Mouse (Mus musculus): ENCODE measurements around the gene Gm44596. TPM values are rescaled to one million over a fixed set of nuclear protein-coding genes. Genes with fewer than 3 reads are reported as not detected.

The Gm44596 gene
- total and polyA plus RNA-seq, 3 experiments: not detected

DNA sequence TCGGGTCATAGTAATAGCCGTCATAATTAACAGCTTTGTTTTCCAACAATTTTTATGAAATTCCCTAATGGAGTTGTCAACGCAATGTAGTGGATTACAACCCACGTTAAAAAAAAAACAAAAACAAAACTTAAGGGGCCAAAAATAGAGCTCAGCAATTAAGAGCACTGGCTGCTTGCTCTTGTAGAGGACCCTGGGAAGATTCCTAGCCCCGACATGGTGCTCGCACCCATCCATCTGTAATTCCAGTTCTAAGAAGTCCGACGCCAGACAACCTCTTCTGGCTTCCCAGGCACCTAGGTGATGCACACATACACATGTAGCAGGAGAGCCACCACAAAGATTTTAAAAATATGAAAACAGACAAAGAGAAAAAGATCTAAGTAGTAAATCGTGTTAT, 49.7 kb downstream of the Gm44596 start:
- Histone ChIP-seq H3K4me3 (peak overlapping the region; percentile 81), H3K36me3 (ENCODE audit: control insufficient read depth, insufficient read depth, low read length) (no peaks in the 10 kb centered on the region), H3K4me1 (ENCODE audit: control insufficient read depth, insufficient read depth, low read length) (peaks cover 2% of the 10 kb centered on the region), H3K9ac (ENCODE audit: low read depth, low read length) (no peak overlapping the region), H3K27ac (peak overlapping the region; percentile 100), H3K27me3 (ENCODE audit: control insufficient read depth, insufficient read depth, low read length) (no peaks in the 10 kb centered on the region), H3K79me2 (replicated peaks; ENCODE audit: control insufficient read depth, insufficient read depth, low read length) (no peaks in the 10 kb centered on the region)
- TF ChIP-seq CTCF (IDR thresholded peaks at IDR 0.05) (no peak), EP300 (IDR thresholded peaks at IDR 0.05; ENCODE audit: insufficient read depth, low read depth, low read length) (no peak), POLR2A (IDR thresholded peaks at IDR 0.05; ENCODE audit: insufficient read depth, low read depth, low read length) (no peak)
- intact Hi-C loops (cut with DNase I): no loop called here
- WGBS: 18% methylated on average over 9 of the region's 9 CpGs
- DNase-seq: no peak

DNA sequence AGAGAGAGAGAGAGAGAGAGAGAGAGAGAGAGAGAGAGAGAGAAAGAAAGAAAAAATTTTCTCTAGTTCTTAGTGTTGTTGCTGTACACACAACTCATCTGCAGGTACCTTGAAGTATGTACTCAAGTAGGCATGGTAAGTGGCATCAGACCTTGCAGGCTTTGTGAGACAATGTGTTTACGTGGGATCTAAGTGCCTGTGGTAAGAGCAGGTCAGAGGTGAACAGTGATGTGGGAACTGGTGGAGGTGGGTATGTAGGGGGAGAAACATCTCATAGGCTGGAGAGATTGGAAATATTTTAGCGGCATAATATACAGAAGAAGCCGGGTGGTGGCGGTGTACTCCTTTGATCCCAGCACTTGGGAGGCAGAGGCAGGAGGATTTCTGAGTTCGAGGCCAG, 52.3 kb downstream of the Gm44596 start:
- WGBS: 93% methylated on average over 5 of the region's 5 CpGs
- intact Hi-C loops (cut with DNase I): no loop called here

DNA sequence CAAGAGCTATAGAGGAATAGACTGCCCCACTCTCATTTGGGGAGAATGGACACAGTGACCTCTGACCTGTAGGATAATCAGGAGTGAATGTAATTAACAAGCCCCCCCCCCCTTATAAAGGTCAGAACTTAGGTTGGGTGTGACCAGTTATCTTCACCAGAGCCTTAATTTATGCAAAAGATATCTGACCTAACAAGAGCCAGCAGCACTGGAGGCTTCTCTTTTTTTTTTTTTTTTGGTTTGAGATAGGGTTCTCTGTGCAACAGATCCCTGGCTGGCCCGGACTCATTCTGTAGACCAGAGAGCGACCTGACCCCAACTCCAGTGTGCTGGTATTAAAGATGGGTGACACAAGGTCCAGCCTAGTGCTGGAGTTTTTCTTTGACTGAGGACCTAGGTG, 54.0 kb downstream of the Gm44596 start:
- intact Hi-C loops (cut with DNase I): no loop called here
- Histone ChIP-seq H3K27me3 (ENCODE audit: control insufficient read depth, insufficient read depth, low read length) (no peaks in the 10 kb centered on the region), H3K79me2 (replicated peaks; ENCODE audit: control insufficient read depth, insufficient read depth, low read length) (no peaks in the 10 kb centered on the region), H3K9ac (ENCODE audit: low read depth, low read length) (no peak overlapping the region), H3K27ac (no peak overlapping the region), H3K36me3 (ENCODE audit: control insufficient read depth, insufficient read depth, low read length) (peaks cover 7% of the 10 kb centered on the region), H3K4me1 (ENCODE audit: control insufficient read depth, insufficient read depth, low read length) (peaks cover 7% of the 10 kb centered on the region), H3K4me3 (no peak overlapping the region)
- DNase-seq: no peak
- 89% methylated on average over 2 of the region's 2 CpGs for WGBS
- TF ChIP-seq CTCF (IDR thresholded peaks at IDR 0.05): no peak

More for the DNA sequence above, 52.3 kb downstream of the Gm44596 start:
- Histone ChIP-seq H3K27ac (no peak overlapping the region), H3K79me2 (replicated peaks; ENCODE audit: control insufficient read depth, insufficient read depth, low read length) (no peaks in the 10 kb centered on the region), H3K9ac (ENCODE audit: low read depth, low read length) (no peak overlapping the region), H3K4me1 (ENCODE audit: control insufficient read depth, insufficient read depth, low read length) (peaks cover 3% of the 10 kb centered on the region), H3K27me3 (ENCODE audit: control insufficient read depth, insufficient read depth, low read length) (no peaks in the 10 kb centered on the region), H3K36me3 (ENCODE audit: control insufficient read depth, insufficient read depth, low read length) (peaks cover 3% of the 10 kb centered on the region; the same call in 1 of the 2 replicates), H3K4me3 (no peak overlapping the region)
- no peak for DNase-seq
- TF ChIP-seq POLR2A (IDR thresholded peaks at IDR 0.05; ENCODE audit: insufficient read depth, low read depth, low read length) (no peak), EP300 (IDR thresholded peaks at IDR 0.05; ENCODE audit: insufficient read depth, low read depth, low read length) (no peak), CTCF (IDR thresholded peaks at IDR 0.05) (no peak)

DNA sequence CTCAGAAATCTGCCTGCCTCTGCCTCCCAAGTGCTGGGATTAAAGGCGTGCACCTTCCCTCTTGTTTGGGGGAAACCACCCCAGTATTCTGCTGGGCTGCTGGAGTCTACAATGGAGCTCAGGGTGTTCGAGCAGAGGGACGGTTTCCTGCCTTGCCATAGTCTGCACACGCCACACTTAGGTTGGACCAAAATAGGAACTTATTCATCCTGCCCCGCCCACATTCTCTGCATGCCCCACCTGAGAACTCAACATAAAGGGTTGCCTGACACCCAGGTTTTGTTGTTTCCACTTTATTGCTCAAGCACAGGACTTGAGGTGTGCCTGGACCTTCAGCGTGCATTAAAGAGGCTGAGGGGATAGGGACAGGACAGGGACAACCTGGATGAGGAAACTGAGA, 54.5 kb downstream of the Gm44596 start:
- peaks cover 7% of the 10 kb centered on the region for H3K4me1 ChIP-seq (ENCODE audit: control insufficient read depth, insufficient read depth, low read length)
- WGBS: 59% methylated on average over 6 of the region's 6 CpGs
- no peak overlapping the region for H3K27ac ChIP-seq
- TF ChIP-seq CTCF (IDR thresholded peaks at IDR 0.05): no peak
- TF ChIP-seq EP300 (IDR thresholded peaks at IDR 0.05; ENCODE audit: insufficient read depth, low read depth, low read length): no peak
- TF ChIP-seq POLR2A (IDR thresholded peaks at IDR 0.05; ENCODE audit: insufficient read depth, low read depth, low read length): no peak
- H3K27me3 ChIP-seq (ENCODE audit: control insufficient read depth, insufficient read depth, low read length): no peaks in the 10 kb centered on the region
- intact Hi-C loops (cut with DNase I): no loop called here
- no peak overlapping the region for H3K4me3 ChIP-seq
- no peaks in the 10 kb centered on the region for H3K79me2 ChIP-seq (replicated peaks; ENCODE audit: control insufficient read depth, insufficient read depth, low read length)
- DNase-seq: no peak
- H3K9ac ChIP-seq (ENCODE audit: low read depth, low read length): no peak overlapping the region
- H3K36me3 ChIP-seq (ENCODE audit: control insufficient read depth, insufficient read depth, low read length): peaks cover 10% of the 10 kb centered on the region

DNA sequence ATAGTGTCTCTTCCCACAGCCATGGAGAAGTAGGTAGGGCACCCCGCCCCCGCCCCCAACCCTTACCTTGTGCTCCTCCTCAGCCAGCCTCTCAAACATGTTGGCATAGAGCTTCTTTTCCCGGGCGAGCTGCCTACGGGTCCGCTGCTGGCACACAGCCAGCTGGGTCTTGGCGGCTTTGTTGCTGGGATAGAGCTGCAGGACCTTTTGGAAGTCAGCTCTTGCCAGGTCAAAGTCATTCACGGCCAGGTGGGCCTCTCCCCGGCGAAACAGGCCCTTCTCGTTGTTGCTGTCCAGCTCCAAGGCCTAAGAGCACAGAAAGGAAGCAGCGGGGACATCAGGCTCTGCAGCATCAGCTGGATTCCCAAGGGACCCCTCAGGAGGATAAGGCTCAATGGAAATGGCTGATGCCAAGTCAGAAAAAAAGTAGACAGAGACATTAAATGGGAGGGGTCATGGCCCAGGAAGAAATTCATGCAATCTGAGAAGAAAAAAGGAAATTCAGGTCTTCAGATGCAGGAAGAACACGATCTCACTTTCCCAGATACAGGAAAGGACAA, 57.1 kb downstream of the Gm44596 start:
- Histone ChIP-seq H3K4me3 (no peak overlapping the region), H3K4me1 (ENCODE audit: control insufficient read depth, insufficient read depth, low read length) (peaks cover 17% of the 10 kb centered on the region), H3K79me2 (replicated peaks; ENCODE audit: control insufficient read depth, insufficient read depth, low read length) (no peaks in the 10 kb centered on the region), H3K9ac (ENCODE audit: low read depth, low read length) (0 out of 2 replicates have a peak overlapping the region, but pooled peaks have one; percentile 8), H3K27ac (no peak overlapping the region; the same call in 1 of the 2 replicates), H3K27me3 (ENCODE audit: control insufficient read depth, insufficient read depth, low read length) (no peaks in the 10 kb centered on the region), H3K36me3 (ENCODE audit: control insufficient read depth, insufficient read depth, low read length) (peaks cover 17% of the 10 kb centered on the region)
- TF ChIP-seq POLR2A (IDR thresholded peaks at IDR 0.05; ENCODE audit: insufficient read depth, low read depth, low read length): no peak
- no peak for TF ChIP-seq CTCF (IDR thresholded peaks at IDR 0.05)
- no peak for TF ChIP-seq EP300 (IDR thresholded peaks at IDR 0.05; ENCODE audit: insufficient read depth, low read depth, low read length)
- 29% methylated on average over 13 of the region's 13 CpGs for WGBS
- intact Hi-C loops (cut with DNase I): no loop called here
- peak; percentile 69 to 70 for DNase-seq

DNA sequence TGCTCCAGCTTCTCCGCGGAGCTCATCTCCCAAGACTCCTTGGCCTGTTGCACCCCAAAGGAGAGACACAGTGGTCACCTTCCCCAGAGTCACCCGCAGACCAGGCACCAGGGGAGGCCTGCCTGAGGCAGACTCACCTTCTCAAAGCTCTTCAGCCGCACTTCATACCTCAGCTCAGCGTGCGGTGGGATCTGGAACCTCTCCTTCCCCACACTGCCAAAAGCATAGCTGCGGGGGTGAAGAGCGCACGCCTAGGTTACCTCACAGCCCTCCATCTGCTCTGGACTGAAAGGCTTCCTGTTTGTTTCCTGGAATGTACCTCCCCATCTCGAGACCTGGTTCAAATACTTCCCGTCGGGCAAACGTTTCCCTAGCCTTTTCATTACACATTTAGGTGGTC, 58.3 kb downstream of the Gm44596 start:
- no peak overlapping the region for H3K9ac ChIP-seq (ENCODE audit: low read depth, low read length)
- intact Hi-C loops (cut with DNase I): no loop called here
- H3K79me2 ChIP-seq (replicated peaks; ENCODE audit: control insufficient read depth, insufficient read depth, low read length): 0 out of 2 replicates have a peak, but pooled peaks cover 3% of the 10 kb centered on the region
- no peak for DNase-seq
- TF ChIP-seq POLR2A (IDR thresholded peaks at IDR 0.05; ENCODE audit: insufficient read depth, low read depth, low read length): no peak
- no peak for TF ChIP-seq CTCF (IDR thresholded peaks at IDR 0.05)
- no peak for TF ChIP-seq EP300 (IDR thresholded peaks at IDR 0.05; ENCODE audit: insufficient read depth, low read depth, low read length)
- H3K4me3 ChIP-seq: no peak overlapping the region
- peaks cover 17% of the 10 kb centered on the region for H3K36me3 ChIP-seq (ENCODE audit: control insufficient read depth, insufficient read depth, low read length)
- H3K27me3 ChIP-seq (ENCODE audit: control insufficient read depth, insufficient read depth, low read length): no peaks in the 10 kb centered on the region
- WGBS: 71% methylated on average over 13 of the region's 13 CpGs
- H3K4me1 ChIP-seq (ENCODE audit: control insufficient read depth, insufficient read depth, low read length): peaks cover 17% of the 10 kb centered on the region
- no peak overlapping the region for H3K27ac ChIP-seq

Data from heart, adult 2 months (tissue).